Mouse (Mus musculus) urinary bladder, adult 2 months (tissue): ENCODE measurements around the gene Rnf126. TPM values are rescaled to one million over a fixed set of nuclear protein-coding genes. Genes with fewer than 3 reads are reported as not detected.

Experiments used
- DNase-seq: peaks from one replicate; pipeline ENCODE4 v3.0.0; 2022; ENCODE audit warnings: low spot score
- polyA plus RNA-seq: library from polyadenylated mRNA; depleted of rRNA; stranded (reverse); fragments of >200 nt; gene quantifications from 2 replicates; pipeline ENCODE4 v1.2.3, GENCODE M21; 2012

Gene Rnf126
- polyA plus RNA-seq, 1 experiment, result 59.4 TPM

DNA sequence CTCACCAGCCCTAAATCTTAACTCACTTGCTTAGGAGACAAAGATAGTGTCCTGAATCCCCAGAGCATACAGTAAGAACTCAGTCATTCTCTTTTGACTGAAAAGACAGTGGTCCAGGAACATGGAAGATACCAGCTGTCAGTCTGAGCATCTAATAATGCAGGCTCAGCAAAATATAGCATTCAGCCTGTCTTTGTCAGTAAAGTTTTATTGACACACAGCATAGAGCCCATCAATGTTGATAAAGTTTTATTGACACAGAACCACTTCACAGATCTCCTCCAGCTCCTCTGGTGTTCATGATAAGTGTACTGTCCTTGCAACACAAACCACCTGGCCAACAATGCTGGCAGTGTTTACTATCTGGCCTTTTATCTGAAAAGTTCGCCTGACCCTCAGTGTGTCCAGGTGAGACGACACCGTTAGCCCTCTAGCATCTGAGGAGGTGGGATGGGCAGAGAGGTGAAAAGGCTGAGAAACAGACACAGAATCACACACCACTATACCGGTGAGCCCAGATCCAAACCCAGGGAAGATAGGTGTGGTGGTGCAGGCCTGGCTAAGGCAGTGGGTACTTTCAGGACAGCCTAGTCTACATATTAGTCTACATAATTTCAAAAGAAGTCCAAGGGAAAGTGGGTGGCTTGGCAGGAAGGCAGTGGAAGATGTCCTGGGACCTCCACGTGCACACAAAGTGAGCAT lies 25.7 kb upstream of the Rnf126 start:
- DNase-seq, result no peak

DNA sequence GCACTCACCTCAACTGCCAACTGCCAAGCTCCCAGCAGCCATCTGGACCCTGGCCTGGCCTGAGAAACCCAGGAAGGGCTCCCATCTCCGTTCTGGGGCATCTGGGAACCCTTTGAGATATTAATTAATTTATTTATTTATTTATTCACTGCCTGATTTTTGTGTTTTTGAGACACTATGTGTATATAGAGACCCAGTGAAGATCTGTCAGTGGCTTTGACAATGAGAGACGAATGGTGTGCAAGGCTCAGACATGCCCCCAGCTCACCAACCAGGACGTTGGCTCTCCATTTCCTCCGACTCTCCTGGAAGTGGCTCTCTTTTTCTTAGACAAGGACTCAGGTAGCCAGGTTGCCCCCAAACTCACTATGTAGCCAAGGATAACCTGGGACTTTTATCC lies 24.1 kb upstream of the Rnf126 start, which contains the start of gene Prss57:
TSS of gene Prss57 (minus strand) at position 101 of the 400 bp plus-strand sequence.
- DNase-seq, result no peak

DNA sequence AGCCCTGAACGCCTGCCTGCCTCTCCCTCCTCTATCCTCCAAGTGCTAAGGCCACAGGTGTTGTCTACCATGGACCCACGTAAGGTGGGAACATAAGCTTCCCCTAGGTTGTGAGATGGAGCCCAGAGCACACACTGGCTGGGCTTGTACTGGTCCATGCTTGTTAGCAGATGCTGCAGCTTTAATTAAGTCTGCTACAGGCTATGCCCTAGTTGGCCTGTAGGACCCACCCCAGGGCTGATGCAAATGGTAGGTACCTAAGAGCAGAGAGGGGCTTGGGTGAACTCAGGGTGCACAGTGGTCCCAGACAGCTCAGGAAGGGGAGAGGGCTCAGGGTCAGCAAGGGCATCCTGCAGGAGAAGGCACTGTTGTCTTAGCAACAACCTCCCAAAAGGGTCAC lies 22.8 kb upstream of the Rnf126 start:
- no peak for DNase-seq

DNA sequence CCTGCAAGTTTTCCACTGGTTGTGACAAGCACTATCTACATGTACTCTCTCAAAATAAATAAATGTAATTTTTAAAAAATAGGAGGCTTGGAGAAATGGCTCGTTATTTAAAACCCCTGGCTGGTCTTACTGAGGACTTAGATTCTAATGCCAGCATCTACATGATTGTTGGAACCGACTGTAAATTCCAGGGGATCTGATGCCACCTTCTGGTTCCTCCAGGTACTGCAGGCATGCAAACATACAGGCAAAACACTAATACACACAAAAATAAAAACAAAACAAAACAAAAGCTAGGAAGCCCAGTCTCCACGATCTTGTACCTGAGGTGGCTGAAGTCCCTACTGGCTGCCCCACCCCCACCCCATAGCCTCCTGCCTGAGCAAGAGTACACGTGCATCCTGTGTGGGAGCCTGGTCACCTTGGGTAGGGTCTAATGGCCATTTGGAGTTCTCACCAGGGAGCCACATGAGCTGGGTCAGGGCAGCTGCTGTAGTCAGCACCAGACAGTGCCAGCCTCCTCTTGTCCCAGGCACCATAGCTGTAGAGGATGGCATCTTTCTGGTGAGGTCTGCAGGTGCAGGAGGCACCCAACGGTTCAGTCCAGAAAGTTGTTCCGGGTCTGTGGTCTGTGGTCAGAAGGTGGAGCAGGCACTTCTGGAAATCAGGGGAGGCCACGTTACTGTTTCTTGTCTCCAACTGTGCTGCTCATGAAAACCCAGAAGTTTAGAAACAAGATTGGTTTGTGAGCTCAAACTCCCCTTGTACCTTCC lies 21.8 kb upstream of the Rnf126 start:
- no peak for DNase-seq

DNA sequence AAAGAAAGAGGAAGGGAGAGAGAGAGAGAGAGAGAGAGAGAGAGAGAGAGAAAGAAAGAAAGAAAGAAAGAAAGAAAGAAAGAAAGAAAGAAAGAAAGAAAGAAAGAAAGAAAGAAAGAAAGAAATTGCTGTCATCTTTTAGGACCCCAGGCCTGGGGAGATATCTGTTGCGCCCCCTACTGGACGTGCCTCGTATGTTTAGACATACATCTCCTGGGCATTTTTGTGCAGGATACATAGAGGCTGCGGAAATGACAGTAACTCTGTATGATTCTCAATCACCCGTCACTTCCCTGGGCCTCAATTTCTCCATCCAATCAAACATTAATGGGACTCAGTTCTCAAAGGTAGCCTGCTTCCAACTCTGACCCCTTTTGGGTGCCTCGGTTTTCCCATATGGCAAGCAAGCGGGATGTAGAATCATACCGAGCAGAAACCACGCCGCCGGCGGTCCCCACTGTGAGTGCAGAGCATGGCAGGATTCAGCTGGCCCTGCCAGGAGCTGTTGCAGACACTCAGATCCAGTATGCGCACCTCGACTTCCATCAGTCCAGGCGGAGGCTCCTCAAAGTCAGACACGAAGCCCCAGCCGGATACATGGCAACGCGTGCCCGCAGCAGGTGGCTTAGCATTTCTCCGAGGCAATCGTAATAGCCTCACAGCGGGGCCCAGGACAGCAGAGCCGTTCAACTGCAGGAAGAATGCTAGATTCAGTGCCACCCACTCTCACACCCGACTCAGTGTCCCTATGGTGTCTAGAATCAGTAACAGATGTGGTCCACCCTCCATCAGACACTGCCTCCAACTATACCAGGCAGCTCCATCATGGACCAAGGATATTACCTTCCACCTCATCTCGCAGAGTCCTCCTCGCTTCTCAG lies 17.4 kb upstream of the Rnf126 start:
- DNase-seq, result no peak

DNA sequence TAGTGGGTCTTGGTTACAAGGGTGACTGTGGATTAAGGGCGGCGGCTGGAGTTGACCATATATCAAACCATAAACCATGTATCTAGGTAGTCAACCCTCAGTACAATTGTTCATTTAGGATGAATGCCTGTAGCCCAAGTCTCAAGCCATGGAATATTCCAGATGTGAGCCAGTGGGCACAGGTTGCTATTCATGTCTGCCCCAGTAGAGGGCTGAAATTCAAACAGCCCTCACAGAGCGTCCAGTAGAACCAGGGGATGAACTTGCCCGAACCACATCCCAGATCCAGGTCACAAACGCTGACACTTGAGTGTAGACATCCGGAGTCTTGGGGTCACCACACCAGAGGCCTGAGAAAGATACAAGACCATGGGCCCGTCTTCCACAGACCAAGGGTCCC lies 16.3 kb upstream of the Rnf126 start:
- no peak for DNase-seq

DNA sequence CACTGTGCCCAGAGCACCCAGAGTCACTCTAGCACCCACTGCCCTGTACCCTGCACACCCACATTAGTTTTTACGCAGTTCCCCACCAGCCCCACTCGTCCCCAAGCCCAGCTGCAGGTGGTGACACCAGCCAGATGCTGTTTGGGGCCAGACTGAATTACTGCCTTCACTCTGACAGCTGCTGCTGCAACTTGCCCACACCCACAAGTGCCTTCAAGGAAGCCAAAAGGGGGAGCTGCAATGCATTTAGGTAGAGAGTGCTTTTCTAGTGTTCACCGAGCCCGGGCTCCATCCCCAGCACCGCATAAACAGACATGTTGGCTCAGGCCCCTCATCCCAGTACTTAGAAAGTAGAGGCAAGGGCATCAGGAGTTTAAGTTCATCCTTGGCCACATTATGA lies 15.2 kb upstream of the Rnf126 start:
- no peak for DNase-seq

DNA sequence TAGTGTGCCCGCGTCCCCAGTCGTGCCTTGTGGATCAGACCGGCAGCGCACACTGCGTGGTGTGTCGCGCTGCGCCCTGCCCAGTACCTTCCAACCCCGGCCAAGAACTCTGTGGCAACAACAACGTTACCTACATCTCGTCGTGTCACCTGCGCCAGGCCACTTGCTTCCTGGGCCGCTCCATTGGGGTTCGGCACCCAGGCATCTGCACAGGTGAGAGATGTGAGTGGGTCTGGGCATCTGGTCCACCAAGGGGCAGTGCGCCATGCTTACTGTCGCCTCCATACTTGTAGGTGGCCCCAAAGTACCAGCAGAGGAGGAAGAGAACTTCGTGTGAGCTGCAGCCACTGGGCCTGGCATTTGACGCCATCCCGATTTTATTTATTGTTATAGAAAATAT lies 14.4 kb upstream of the Rnf126 start:
- no peak for DNase-seq

DNA sequence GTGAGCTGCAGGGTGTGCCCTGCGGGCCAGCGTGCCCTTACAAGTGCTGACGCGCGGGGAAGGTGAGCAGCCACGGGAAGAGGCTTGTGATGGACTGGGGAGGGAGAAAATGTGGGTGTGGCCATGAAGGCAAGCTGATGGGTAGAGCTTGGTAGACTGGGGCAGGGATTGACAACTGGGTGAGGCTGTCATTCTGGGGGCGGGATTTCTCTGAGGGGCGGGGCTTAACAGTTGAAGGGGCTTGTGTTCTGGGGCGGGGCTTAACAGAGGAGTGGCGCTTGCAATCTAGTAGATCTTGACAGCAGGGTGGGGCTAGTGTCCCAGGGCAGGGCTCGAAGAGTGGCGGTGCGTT lies 13.9 kb upstream of the Rnf126 start:
- no peak for DNase-seq

DNA sequence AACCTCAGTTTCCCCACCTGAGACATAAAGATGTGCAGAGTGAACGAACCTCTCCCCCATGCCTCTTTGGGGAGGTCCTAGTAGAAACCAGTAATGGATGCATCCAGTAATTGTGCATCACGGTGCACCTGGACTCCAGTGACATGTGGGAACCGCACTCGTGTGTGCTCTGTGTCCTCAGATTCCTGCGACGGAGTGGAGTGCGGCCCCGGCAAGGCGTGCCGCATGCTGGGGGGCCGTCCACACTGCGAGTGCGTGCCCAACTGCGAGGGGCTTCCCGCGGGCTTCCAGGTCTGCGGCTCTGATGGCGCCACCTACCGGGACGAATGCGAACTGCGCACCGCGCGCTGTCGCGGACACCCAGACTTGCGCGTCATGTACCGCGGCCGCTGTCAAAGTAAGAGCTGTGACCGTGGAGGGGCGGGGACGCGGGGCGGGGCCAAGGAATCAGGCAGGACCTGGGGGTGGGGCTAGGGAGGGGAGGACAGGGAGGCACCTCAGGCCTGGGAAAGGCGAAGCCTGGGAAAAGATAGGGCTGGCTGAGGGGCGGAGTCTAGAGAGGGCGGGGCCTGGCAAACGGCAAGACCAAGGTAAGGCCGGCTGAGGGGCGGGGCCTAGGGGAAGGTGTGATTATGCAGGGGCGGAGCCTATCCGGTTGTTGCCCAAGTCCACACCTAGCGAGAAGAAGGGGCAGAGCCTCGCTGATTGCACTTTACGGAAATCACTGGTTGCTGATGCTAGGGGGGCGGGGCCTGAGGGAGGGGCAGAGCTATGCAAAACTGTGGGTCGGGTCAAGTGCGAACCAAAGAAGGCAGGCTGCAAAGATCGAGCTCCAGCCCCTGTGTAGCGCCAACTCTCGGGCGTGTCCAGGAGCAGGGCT lies 13.3 kb upstream of the Rnf126 start:
- peak; percentile 86 for DNase-seq

DNA sequence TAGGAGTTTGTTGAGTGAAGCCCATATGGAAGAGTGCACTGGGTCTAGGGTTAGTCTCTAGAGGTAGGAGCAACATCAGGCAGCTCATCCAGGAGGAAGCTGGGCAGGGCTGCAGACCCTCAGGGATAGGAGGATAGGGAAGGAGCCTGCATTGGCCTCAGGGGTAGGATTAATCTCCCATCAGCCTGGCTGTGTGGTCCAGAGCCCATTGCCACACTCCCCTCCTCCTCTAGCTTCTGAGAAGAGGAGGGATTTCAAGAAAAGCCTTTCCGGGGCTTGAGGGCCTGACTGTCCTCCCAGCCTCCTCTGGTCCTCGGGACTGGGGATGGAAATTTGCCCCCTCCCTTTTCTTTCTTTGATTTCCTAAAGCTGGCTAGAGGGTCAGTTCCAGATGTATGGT lies 12.4 kb upstream of the Rnf126 start:
- DNase-seq, result peak; percentile 27

DNA sequence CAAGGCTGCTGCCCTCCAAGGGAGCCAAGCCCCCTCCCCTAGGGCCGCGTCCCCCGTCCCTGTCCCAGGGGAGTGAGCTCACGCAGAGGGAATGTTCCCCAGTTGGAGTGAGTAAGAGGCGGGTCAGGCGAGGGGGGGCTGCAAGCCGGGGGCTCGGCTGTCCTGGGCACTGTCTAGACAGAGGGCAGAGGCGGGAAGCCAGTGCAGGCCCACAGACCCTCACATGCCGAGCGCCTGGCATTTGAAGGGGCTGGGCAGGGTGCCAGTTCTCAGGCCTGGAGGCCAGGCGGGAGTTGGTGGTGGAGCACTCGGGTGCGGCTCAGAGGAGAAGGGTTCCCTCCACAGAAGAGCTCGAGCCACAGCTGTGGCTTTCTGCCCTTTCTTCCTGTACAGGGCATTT lies 11.3 kb upstream of the Rnf126 start:
- peak; percentile 44 for DNase-seq

DNA sequence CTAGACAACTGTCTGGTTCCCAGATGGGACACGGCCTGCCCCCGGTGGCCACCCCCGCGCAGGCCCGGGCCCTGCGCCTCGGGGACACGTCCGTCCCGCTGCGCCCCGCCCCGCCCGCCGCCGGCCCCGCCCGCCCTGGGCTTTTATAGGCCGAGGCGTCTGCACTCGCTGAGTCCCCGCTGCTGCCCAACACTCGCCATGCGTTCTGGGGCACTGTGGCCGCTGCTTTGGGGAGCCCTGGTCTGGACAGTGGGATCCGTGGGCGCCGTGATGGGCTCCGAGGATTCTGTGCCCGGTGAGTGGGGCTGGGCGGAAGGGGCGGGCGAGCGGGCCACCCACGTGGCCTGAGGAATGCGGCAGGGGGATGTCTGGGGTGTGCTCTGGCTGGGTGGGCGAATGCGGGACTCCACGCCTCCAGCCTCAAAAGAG lies 10.4 kb upstream of the Rnf126 start, which contains the start of gene Fstl3:
TSS of gene Fstl3 (plus strand) at position 170 of the 429 bp plus-strand sequence.
- DNase-seq, result peak; percentile 38

DNA sequence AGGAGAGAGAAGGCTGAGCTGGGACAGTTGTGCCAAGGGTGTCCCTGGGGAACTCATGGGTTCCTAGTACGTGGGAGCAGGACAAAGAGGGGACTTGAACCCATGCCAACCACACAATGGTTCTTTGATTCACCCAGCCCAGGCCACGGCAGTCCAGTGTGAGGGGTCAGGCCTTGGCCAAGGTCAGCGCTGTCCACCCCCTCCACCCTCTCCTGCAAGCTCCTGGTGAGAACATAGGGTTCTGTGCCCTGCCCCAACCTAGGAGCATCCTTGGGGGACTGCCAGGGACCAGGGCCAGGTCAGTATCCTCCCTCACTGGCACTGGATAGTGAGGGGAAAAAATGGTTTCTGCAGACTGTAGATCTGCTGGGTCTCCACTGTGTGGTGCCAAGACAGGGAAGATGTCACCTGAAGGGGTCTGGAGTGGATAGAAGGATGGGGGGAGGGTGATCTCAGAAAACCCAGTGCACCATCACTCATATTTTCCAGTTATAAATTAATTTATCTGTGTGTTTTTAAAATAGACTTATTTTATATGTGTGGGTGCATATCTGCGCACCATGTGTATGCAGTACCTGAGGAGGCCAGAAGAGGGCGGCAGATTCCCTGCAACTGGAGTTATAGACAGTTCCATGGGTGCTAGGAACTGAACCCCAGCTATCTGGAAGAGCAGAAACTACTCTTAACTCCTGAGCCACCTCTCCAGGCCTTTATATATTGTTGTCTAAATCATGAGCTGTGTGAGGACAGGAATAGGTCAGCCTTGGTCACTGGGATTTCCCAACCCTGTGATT lies 7.9 kb upstream of the Rnf126 start:
- no peak for DNase-seq

DNA sequence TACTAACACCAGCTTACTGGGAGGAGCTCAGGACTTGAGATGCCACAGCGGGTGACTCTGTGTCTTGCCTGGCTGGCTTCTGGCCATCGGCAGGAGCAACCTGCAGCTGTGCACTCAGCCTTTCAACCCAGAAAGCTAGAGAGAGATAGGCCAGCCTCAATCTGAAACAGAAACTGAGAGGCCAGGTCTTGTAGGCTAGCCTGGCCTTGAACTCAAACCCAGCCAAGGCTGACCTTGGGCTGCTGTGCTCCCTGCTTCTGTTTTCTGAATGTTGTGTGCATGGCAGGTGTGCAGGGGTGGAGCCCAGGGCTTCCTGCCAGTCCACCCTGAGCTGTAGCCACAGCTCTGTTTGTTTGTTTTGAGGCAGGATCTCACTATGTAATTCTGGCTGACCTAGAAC lies 6.5 kb upstream of the Rnf126 start:
- DNase-seq, result no peak

DNA sequence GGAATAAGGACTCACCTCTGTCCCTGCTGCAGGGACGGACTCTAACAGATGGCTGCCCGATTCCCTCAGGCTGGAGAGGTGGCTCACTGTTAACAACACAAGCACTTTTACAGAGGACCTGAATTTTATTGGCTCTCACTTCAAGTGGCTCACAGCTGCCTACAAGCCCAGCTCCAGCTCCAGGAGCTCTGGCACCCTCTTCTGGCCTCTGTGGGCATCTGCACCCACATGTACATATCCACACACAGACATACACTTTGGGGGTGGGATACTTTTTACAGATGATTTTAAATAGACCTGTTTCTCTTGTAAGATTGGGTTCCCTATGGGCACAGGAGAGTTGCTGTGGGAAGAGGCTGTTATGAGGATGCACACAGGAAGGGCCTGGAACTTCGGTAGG lies 5.6 kb upstream of the Rnf126 start:
- DNase-seq, result no peak

DNA sequence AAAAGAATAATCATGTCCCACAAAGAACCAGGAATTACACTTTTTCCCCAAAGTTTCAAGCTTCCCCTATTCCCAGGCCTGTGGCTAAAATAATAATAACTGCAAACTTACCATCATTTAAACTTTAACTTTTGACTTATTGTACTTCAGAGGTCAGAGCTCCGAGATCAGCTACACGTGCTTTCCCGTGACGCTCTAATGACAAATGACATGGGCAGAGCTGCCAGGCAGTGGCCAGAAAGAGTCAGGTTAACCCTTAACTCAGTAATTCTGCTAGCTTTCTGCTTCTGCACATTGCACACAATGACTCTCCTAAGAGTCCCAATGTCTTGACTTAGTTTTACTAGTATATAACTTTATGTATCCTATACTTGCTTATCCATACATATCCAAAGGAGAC lies 2.6 kb upstream of the Rnf126 start:
- DNase-seq, result no peak

DNA sequence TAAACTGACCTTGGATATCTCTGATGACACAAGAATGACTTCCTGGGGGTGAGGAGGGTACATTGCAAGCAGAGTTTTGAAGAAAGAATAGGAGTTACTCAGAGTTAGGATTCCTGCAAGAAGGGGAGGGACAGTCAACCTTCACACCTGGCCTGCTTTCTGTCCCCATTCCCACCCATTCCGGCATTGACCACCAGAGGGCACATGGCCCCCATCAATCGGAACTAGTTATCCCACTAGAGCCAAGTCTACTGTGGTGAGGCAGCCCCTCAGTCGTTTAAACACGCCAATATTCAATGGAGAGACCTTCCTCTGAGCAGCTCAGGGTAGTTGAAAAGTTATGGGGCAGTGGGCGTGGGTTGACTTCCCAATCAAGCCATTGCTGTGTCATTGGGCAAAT lies 1.6 kb upstream of the Rnf126 start:
- DNase-seq, result no peak

DNA sequence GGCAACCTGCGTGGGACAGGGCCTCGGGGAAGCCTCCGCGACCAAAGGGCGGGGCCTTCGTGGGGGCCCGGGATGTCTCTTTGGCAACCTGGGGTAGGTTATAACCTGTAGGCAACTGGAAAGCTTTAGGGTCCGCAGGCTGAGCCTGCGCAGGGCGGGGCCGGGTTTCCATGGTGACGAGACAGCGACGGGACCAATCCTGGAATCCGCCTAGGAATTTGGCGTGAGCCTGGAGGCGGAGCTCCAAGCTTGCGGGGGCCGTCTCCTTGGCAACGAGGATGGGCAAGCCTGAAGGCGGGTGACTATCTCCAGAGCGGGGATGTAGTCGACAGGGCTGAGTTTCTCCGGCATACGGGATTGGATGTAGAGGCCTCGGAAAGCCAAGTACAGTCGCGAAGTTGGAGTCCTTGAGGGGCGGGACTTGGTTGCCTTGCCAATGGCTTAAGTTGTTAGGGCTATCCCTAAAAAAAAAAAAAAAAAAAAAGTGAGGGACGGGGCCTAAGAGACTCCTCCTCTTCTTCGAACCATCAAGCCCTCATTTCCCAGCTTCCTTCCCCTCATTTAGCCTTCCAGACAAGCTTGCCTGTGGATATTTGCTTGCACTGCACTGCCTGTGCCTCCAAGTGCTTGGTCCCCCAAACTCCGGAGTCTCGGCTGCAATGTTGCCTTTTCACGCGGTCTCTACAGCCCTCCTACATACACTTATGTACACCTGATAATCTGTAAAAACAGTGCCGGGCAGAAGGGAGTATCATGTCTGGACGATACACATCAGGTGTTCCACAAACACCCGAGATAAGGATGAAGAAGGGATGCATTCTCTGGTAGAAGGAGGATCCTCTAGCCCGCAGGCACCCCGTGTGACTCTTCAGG lies 856 bp upstream of the Rnf126 start:
- peak; percentile 68 for DNase-seq
